Mouse (Mus musculus): ENCODE data around the gene Psd4.

DNA sequence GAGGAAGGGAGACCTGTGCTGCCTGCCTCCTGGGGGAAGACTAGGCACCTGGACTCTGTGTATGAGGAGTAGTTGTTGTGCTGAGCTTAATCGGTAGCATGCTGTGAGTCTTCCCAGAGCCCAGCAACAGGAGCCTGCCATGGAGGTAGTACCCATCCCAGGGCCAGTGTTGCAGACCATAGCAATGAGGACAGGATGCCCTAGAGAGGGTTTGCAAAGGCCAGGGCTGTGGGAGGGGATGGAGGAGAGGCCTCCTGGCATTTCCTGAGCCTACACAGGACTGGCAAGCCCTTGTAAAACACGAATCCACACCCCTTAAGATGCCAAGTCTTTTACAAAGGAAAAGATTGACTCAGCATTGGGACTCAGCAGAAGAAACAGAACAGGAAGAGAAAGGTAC lies 49.7 kb downstream of the Psd4 start:
- TF ChIP-seq CTCF (IDR thresholded peaks at IDR 0.05; ENCODE audit: low read depth) = no peak
- no peak for TF ChIP-seq EP300 (IDR thresholded peaks at IDR 0.05; ENCODE audit: low read depth)
